Mouse (Mus musculus): ENCODE measurements around the gene Ywhah. TPM values are rescaled to one million over a fixed set of nuclear protein-coding genes. Genes with fewer than 3 reads are reported as not detected.

The Ywhah gene
- 33.7 and 48.3 TPM in 2 replicates for polyA plus RNA-seq (2012; rRNA removed)

DNA sequence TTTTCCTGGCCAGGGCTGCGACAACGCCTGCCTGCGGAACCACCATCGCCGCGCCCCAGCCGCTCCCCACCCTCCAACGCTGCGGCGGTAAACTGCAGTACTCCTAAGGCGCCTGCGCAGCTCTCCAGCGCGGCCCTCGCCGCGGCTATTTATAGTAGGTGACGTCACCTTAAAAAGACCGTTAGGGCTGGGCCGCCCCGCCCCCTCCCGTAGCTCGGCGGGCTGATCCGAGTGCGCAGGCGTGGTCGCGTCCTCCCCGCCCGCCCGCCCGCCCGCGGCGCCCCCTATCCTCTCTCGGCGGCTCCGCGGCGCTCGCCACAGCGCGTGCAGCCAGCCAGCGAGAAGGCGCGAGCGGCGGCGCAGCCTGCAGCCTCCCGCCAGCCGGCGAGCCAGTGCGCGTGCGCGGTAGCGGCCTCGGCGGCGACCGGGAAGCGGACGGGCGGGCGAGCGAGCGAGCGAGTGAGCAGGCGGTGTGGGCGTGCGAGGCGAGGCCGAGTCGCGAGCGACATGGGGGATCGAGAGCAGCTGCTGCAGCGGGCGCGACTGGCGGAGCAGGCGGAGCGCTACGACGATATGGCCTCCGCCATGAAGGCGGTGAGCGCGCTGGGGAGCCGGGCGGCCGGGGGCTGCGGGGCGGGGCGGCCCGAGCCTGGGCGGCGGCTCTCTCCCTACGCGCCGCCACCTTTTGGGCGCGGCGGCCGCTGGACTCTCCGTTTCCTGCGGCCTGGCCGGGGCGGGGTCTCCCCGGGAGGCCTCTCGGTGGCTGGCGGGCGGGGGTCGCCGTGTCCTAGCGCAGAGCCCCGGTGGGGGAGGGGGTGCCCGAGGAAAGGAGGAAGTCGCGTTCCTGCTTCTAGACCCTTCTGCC, at the start of gene Ywhah:
Ywhah (plus strand) TSS at position 256 of the 865 bp plus-strand sequence.

Other genes with a start within 250 kb of the Ywhah start
- 26.7 and 31.4 TPM in 2 replicates for gene Pisd, start 233.2 kb upstream of the Ywhah start, polyA plus RNA-seq (2012; rRNA removed)
- gene Gm20671, start 191.7 kb upstream of the Ywhah start, polyA plus RNA-seq (2012; rRNA removed), result 3.1 and 3.4 TPM in 2 replicates
- gene Prr14l, start 164.6 kb upstream of the Ywhah start, polyA plus RNA-seq (2012; rRNA removed), result 8.6 and 11.4 TPM in 2 replicates
- gene Depdc5, start 155.1 kb upstream of the Ywhah start, polyA plus RNA-seq (2012; rRNA removed), result 2.2 and 3.0 TPM in 2 replicates
- gene Slc5a1, start 85.4 kb downstream of the Ywhah start, polyA plus RNA-seq (2012; rRNA removed), result 2.3 and 2.6 TPM in 2 replicates
- gene Spon2, start 199.6 kb downstream of the Ywhah start, polyA plus RNA-seq (2012; rRNA removed), result 30.6 and 30.8 TPM in 2 replicates

Measured in stomach, adult 2 months (tissue).